Mouse (Mus musculus) urinary bladder, postnatal 4 days (tissue): ENCODE measurements around the gene Olfr1133.
"Not testable (repeated sequence)": the region's sequence is repeated elsewhere in the genome, so short reads cannot be mapped to it uniquely, and the experiment has no call there.

Experiments used
- DNase-seq, 2 experiments: peaks; one replicate each; pipeline ENCODE4 v3.0.0; 2021 to 2022; ENCODE audit warnings: low spot score in 2 of 2

The Olfr1133 gene

DNA sequence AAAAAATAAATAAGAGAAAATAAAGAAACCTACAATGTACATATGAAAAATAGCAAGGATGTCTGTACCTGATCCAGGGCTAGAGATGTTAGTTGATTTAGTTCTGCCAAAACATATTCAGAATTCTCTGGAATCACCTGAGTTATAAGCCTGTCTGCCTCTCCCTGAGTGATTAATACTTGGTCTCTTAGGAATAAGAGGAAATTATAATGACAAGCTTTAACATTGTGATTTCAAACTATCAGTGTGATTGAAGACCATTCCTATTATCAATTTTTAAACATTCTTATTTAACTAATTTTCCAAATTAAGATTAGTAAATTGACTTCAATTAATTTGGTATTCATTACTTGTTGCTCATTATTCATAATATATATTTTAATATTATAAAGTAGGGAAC, at the start of gene Olfr1133:
Gene Olfr1133, minus strand, starts transcription at position 101 of the 400 bp plus-strand sequence.
- no peak for DNase-seq

DNA sequence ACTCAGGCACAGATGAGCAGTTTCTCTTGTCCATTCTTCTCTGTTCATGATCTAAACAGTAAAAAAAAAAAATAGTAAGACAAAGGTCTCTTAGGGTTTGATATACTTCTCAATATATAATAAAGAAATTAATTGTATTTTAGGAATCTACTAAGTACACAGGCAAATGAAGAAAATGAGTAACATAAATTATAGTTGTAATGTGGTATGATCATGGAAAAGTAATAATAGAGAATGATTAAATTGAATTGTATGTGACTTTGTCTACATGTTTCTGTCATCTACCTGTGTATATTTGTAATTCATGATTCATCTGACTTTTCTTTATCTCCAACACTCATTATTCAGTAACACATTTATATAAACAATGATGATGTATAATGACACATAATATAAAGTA, 46.7 kb upstream of the Olfr1133 start, which contains the start of gene Olfr1136:
Gene Olfr1136, minus strand, starts transcription at position 101 of the 400 bp plus-strand sequence.
- no peak for DNase-seq

DNA sequence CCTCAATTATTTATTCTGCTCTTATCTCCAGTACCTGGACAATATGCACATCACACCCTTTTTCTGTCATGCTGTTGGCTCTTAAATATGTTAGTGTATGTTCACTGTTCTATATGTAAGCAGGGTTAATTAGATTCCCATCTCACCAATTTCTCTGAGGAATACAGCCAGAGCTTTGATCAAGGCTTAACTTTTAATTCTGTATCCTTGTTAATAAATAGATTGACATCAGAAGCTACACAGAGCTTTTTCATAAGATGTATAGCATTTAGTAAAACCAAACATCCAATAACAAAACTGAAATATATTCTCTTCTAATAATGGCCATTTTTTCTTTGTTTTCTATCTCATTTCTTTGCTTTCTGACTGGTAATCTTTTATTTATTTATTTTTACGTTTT, 26.4 kb upstream of the Olfr1133 start, which contains the start of gene Olfr1135:
Gene Olfr1135, minus strand, starts transcription at position 101 of the 400 bp plus-strand sequence.
- no peak for DNase-seq

GRCm38 (mm10) chr2:87658360-87658759, 11.2 kb upstream of the Olfr1133 start, which contains the start of gene Olfr1134:
Olfr1134 (minus strand) TSS chr2:87658460.
- DNase-seq = no peak

GRCm38 (mm10) chr2:87642441-87642840, 4.7 kb downstream of the Olfr1133 start:
- no peak for DNase-seq

GRCm38 (mm10) chr2:87637435-87637834, 9.7 kb downstream of the Olfr1133 start, which contains the start of gene Olfr1132:
Olfr1132 (minus strand) TSS chr2:87637535.
- no peak for DNase-seq

GRCm38 (mm10) chr2:87626804-87627203, 20.4 kb downstream of the Olfr1133 start, which contains the start of gene Olfr1131:
Olfr1131 (plus strand) TSS chr2:87627104.
- no peak for DNase-seq

GRCm38 (mm10) chr2:87605912-87606311, 41.3 kb downstream of the Olfr1133 start, which contains the start of gene Olfr1130:
Olfr1130 (plus strand) TSS chr2:87606212.
- DNase-seq = not testable (repeated sequence)
